Mouse (Mus musculus): ENCODE data around the gene Vegfb. TPM values are rescaled to one million over a fixed set of nuclear protein-coding genes. Genes with fewer than 3 reads are reported as not detected.

The Vegfb gene
- total RNA-seq, 2 experiments from 2014 or later, result 73.4 to 94.4 TPM

- peak; percentile 98 for DNase-seq
Measured at GRCm38 (mm10) chr19:6941372-6942248, 45.8 kb downstream of the Vegfb start, which contains the start of gene Bad. TSS of gene Bad (plus strand) at chr19:6941861.

GRCm38 (mm10) chr19:6940396-6941351, 46.8 kb downstream of the Vegfb start:
- no peak for DNase-seq

GRCm38 (mm10) chr19:6939106-6940002, 48.1 kb downstream of the Vegfb start:
- no peak for DNase-seq

GRCm38 (mm10) chr19:6937541-6938465, 49.6 kb downstream of the Vegfb start:
- DNase-seq, result no peak

GRCm38 (mm10) chr19:6936299-6936698, 51.2 kb downstream of the Vegfb start:
- DNase-seq, result no peak

- DNase-seq, result no peak
Measured at GRCm38 (mm10) chr19:6934195-6934977, 53.1 kb downstream of the Vegfb start, which contains the start of gene Kcnk4. TSS of gene Kcnk4 (minus strand) at chr19:6934515.

- DNase-seq, result no peak
Measured at GRCm38 (mm10) chr19:6933436-6934194, 53.8 kb downstream of the Vegfb start.

- no peak for DNase-seq
Measured at GRCm38 (mm10) chr19:6933102-6933435, 54.4 kb downstream of the Vegfb start.

Other genes with a start within 250 kb of the Vegfb start
- gene Rps6ka4, start 147.0 kb downstream of the Vegfb start, total RNA-seq (2021), result 10 to 100 TPM; 12.1 to 12.2 TPM
- gene Ccdc88b, start 129.4 kb downstream of the Vegfb start, total RNA-seq (2021), result 1 to 10 TPM in 1 of 2 experiments, under 1 TPM in 1; 0.97 to 1.5 TPM
- gene Trmt112, start 78.0 kb downstream of the Vegfb start, total RNA-seq (2021), result 10 to 100 TPM; 45.2 to 48.1 TPM
- gene Prdx5, start 77.5 kb downstream of the Vegfb start, total RNA-seq (2021), result 100 to 1,000 TPM; 150 to 152 TPM
- gene Esrra, start 65.8 kb downstream of the Vegfb start, total RNA-seq (2021), result 10 to 100 TPM; 45.8 to 45.9 TPM
- gene Catsperz, start 62.3 kb downstream of the Vegfb start, total RNA-seq (2021), result not detected
- gene Kcnk4, start 53.1 kb downstream of the Vegfb start, total RNA-seq (2021), result not detected
- 10 to 100 TPM; 16.0 to 21.4 TPM for gene Bad, start 45.8 kb downstream of the Vegfb start, total RNA-seq (2021)
- 1 to 10 TPM; 8.9 to 10.0 TPM for gene Gpr137, start 45.2 kb downstream of the Vegfb start, total RNA-seq (2021)
- gene Ppp1r14b, start 12.7 kb downstream of the Vegfb start, total RNA-seq (2021), result 100 to 1,000 TPM; 261 to 293 TPM
- 10 to 100 TPM; 12.1 to 17.3 TPM for gene Plcb3, start 11.2 kb downstream of the Vegfb start, total RNA-seq (2021)
- gene Fkbp2, start 7.2 kb downstream of the Vegfb start, total RNA-seq (2021), result 10 to 100 TPM; 16.6 to 23.3 TPM
- 10 to 100 TPM; 32.5 to 33.9 TPM for gene Dnajc4, start 4.9 kb upstream of the Vegfb start, total RNA-seq (2021)
- 10 to 100 TPM; 16.6 to 21.4 TPM for gene Nudt22, start 8.5 kb upstream of the Vegfb start, total RNA-seq (2021)
- 10 to 100 TPM; 19.1 to 20.8 TPM for gene Trpt1, start 8.5 kb upstream of the Vegfb start, total RNA-seq (2021)
- gene Fermt3, start 31.8 kb upstream of the Vegfb start, total RNA-seq (2021), result 1 to 10 TPM; 1.7 to 4.9 TPM
- gene Stip1, start 52.3 kb upstream of the Vegfb start, total RNA-seq (2021), result 100 to 1,000 TPM in 1 of 2 experiments, 10 to 100 TPM in 1; 98.2 to 100 TPM
- 100 to 1,000 TPM; 201 to 216 TPM for gene Macrod1, start 69.2 kb upstream of the Vegfb start, total RNA-seq (2021)
- under 1 TPM; 0.61 to 0.99 TPM for gene Flrt1, start 118.1 kb upstream of the Vegfb start, total RNA-seq (2021)
- gene Otub1, start 218.7 kb upstream of the Vegfb start, total RNA-seq (2021), result 10 to 100 TPM; 63.2 to 67.3 TPM
- 100 to 1,000 TPM; 275 to 315 TPM for gene Cox8a, start 230.0 kb upstream of the Vegfb start, total RNA-seq (2021)

Data from gastrocnemius, postnatal 10 days (tissue).